Mouse (Mus musculus) heart, embryonic 10.5 days (tissue): Measurements from ENCODE around the gene Dvl1. TPM values are rescaled to one million over a fixed set of nuclear protein-coding genes. Genes with fewer than 3 reads are reported as not detected.

Experiments used
- DNase-seq: peaks from one replicate; pipeline ENCODE4 v3.0.0-alpha.2; 2017; ENCODE audit warnings: low spot score
- H3K27ac ChIP-seq: fragments of 300-500 bp; sonication (generic); 2 replicates; pipeline ENCODE4 v1.5.1; 2016; ENCODE audit warnings: mild to moderate bottlenecking
- H3K27me3 ChIP-seq: fragments of 300-500 bp; sonication (generic); 2 replicates; pipeline ENCODE4 v1.6.1; 2016; ENCODE audit warnings: mild to moderate bottlenecking; ENCODE audit not compliant: poor library complexity, insufficient read depth, severe bottlenecking
- H3K36me3 ChIP-seq: fragments of 300-500 bp; sonication (generic); 2 replicates; pipeline ENCODE4 v1.6.1; 2016; ENCODE audit warnings: mild to moderate bottlenecking, moderate library complexity
- H3K4me1 ChIP-seq: fragments of 300-500 bp; sonication (generic); 2 replicates; pipeline ENCODE4 v1.6.1; 2016; ENCODE audit warnings: mild to moderate bottlenecking
- H3K4me3 ChIP-seq: fragments of 300-500 bp; sonication (generic); 2 replicates; pipeline ENCODE4 v1.5.1; 2016; ENCODE audit warnings: mild to moderate bottlenecking, moderate library complexity
- H3K9me3 ChIP-seq: fragments of 300-500 bp; sonication (generic); 2 replicates; pipeline ENCODE4 v1.6.1; 2016; ENCODE audit warnings: mild to moderate bottlenecking, moderate library complexity
- WGBS: fragments of 180-500 bp; shearing (Covaris S2); methylation state at CpG from one replicate; pipeline ENCODE4 v1.1.7; 2016; 5-methylcytosine and 5-hydroxymethylcytosine counted together
- polyA plus RNA-seq: library from polyadenylated mRNA; unstranded; fragments of >200 nt; fragmentation: Nextera tagmentation; extraction: Ambion mirVana; gene quantifications from 2 replicates; pipeline ENCODE4 v1.2.1, GENCODE M21; 2016

Dvl1 gene
- 2.8 and 3.6 TPM in 2 replicates for polyA plus RNA-seq

- WGBS = 1% methylated on average over 65 of the region's 65 CpGs
- peak; percentile 95 for DNase-seq
Observed at GRCm38 (mm10) chr4:155846871-155847578, at the start of gene Dvl1. Gene Dvl1 (plus strand): TSS chr4:155847402.

GRCm38 (mm10) chr4:155802075-155802474, 45.1 kb upstream of the Dvl1 start:
- Histone ChIP-seq H3K36me3 (peaks cover 20% of the 10 kb centered on the region), H3K4me1 (peaks cover 17% of the 10 kb centered on the region), H3K27ac (no peak overlapping the region), H3K27me3 (no peaks in the 10 kb centered on the region), H3K4me3 (no peak overlapping the region), H3K9me3 (no peaks in the 10 kb centered on the region)
- DNase-seq = no peak
- 80% methylated on average over 1 of the region's 1 CpGs for WGBS

More at GRCm38 (mm10) chr4:155846871-155847578, at the start of gene Dvl1:
- Histone ChIP-seq H3K4me1 (peaks cover 26% of the 10 kb centered on the region), H3K27ac (peak within 1 kb of the TSS; percentile 91), H3K36me3 (peaks cover 19% of the 10 kb centered on the region), H3K4me3 (peak within 1 kb of the TSS; percentile 83), H3K9me3 (no peaks in the 10 kb centered on the region), H3K27me3 (peaks cover 2% of the 10 kb centered on the region; the same call in 1 of the 2 replicates)

GRCm38 (mm10) chr4:155802741-155803339, 44.4 kb upstream of the Dvl1 start, which contains the start of gene Mrpl20:
Gene Mrpl20 (plus strand): TSS chr4:155802878.
- H3K36me3 ChIP-seq = peaks cover 27% of the 10 kb centered on the region
- peak within 1 kb of the TSS; percentile 89 for H3K27ac ChIP-seq
- peaks cover 17% of the 10 kb centered on the region for H3K4me1 ChIP-seq
- DNase-seq = no peak
- no peaks in the 10 kb centered on the region for H3K27me3 ChIP-seq
- peak within 1 kb of the TSS; percentile 90 for H3K4me3 ChIP-seq
- H3K9me3 ChIP-seq = no peaks in the 10 kb centered on the region
- 6% methylated on average over 12 of the region's 12 CpGs for WGBS

- H3K27me3 ChIP-seq = no peaks in the 10 kb centered on the region
- under 1% methylated on average over 58 of the region's 58 CpGs for whole genome bisulfite sequencing
- peak; percentile 98 for DNase-seq
- H3K4me1 ChIP-seq = peaks cover 17% of the 10 kb centered on the region
- H3K27ac ChIP-seq = peak overlapping the region; percentile 89
- H3K4me3 ChIP-seq = peak overlapping the region; percentile 90
- H3K9me3 ChIP-seq = no peaks in the 10 kb centered on the region
- peaks cover 34% of the 10 kb centered on the region for H3K36me3 ChIP-seq
Observed at GRCm38 (mm10) chr4:155803340-155804041, 43.7 kb upstream of the Dvl1 start.

GRCm38 (mm10) chr4:155807841-155808240, 39.4 kb upstream of the Dvl1 start:
- Histone ChIP-seq H3K4me3 (no peak overlapping the region), H3K27me3 (no peaks in the 10 kb centered on the region), H3K27ac (no peak overlapping the region), H3K9me3 (no peaks in the 10 kb centered on the region), H3K36me3 (peaks cover 59% of the 10 kb centered on the region), H3K4me1 (peaks cover 21% of the 10 kb centered on the region)
- DNase-seq = no peak
- WGBS = 89% methylated on average over 3 of the region's 3 CpGs

- Histone ChIP-seq H3K27me3 (no peaks in the 10 kb centered on the region), H3K9me3 (no peaks in the 10 kb centered on the region), H3K4me3 (peak within 1 kb of the TSS; percentile 97), H3K27ac (peak within 1 kb of the TSS; percentile 97), H3K4me1 (peaks cover 20% of the 10 kb centered on the region), H3K36me3 (peaks cover 78% of the 10 kb centered on the region)
- DNase-seq = peak; percentile 99
- WGBS = under 1% methylated on average over 50 of the region's 60 CpGs
Observed at GRCm38 (mm10) chr4:155811929-155812664, 35.1 kb upstream of the Dvl1 start, which contains the start of gene Ccnl2. Gene Ccnl2 (plus strand): TSS chr4:155812489.

- WGBS = under 1% methylated on average over 49 of the region's 49 CpGs
Observed at GRCm38 (mm10) chr4:155812665-155813181, 34.5 kb upstream of the Dvl1 start.

GRCm38 (mm10) chr4:155817533-155817932, 29.7 kb upstream of the Dvl1 start:
- H3K27ac ChIP-seq = no peak overlapping the region
- WGBS = 85% methylated on average over 4 of the region's 4 CpGs
- no peak overlapping the region for H3K4me3 ChIP-seq
- DNase-seq = no peak
- H3K4me1 ChIP-seq = peaks cover 12% of the 10 kb centered on the region
- no peaks in the 10 kb centered on the region for H3K9me3 ChIP-seq
- no peaks in the 10 kb centered on the region for H3K27me3 ChIP-seq
- peaks cover 94% of the 10 kb centered on the region for H3K36me3 ChIP-seq

More at GRCm38 (mm10) chr4:155812665-155813181, 34.5 kb upstream of the Dvl1 start:
- peaks cover 79% of the 10 kb centered on the region for H3K36me3 ChIP-seq
- no peaks in the 10 kb centered on the region for H3K27me3 ChIP-seq
- no peaks in the 10 kb centered on the region for H3K9me3 ChIP-seq
- peak overlapping the region; percentile 97 for H3K4me3 ChIP-seq
- peaks cover 20% of the 10 kb centered on the region for H3K4me1 ChIP-seq
- peak; percentile 77 for DNase-seq
- peak overlapping the region; percentile 97 for H3K27ac ChIP-seq

GRCm38 (mm10) chr4:155821025-155821424, 26.2 kb upstream of the Dvl1 start:
- no peak for DNase-seq
- H3K9me3 ChIP-seq = no peaks in the 10 kb centered on the region
- no peaks in the 10 kb centered on the region for H3K4me1 ChIP-seq
- no peak overlapping the region for H3K27ac ChIP-seq
- no peaks in the 10 kb centered on the region for H3K27me3 ChIP-seq
- peaks cover 99% of the 10 kb centered on the region for H3K36me3 ChIP-seq
- 76% methylated on average over 7 of the region's 7 CpGs for WGBS
- no peak overlapping the region for H3K4me3 ChIP-seq

GRCm38 (mm10) chr4:155823443-155823842, 23.8 kb upstream of the Dvl1 start:
- 94% methylated on average over 16 of the region's 16 CpGs for WGBS

GRCm38 (mm10) chr4:155829866-155830265, 17.3 kb upstream of the Dvl1 start:
- H3K9me3 ChIP-seq = no peaks in the 10 kb centered on the region
- no peak overlapping the region for H3K27ac ChIP-seq
- no peak overlapping the region for H3K4me3 ChIP-seq
- H3K27me3 ChIP-seq = no peaks in the 10 kb centered on the region
- H3K4me1 ChIP-seq = peaks cover 19% of the 10 kb centered on the region
- 96% methylated on average over 4 of the region's 4 CpGs for WGBS
- no peak for DNase-seq
- peaks cover 44% of the 10 kb centered on the region for H3K36me3 ChIP-seq

More at GRCm38 (mm10) chr4:155823443-155823842, 23.8 kb upstream of the Dvl1 start:
- H3K27ac ChIP-seq = no peak overlapping the region
- no peak overlapping the region for H3K4me3 ChIP-seq
- H3K4me1 ChIP-seq = no peaks in the 10 kb centered on the region
- no peaks in the 10 kb centered on the region for H3K27me3 ChIP-seq
- H3K9me3 ChIP-seq = no peaks in the 10 kb centered on the region
- H3K36me3 ChIP-seq = peaks cover 95% of the 10 kb centered on the region
- no peak for DNase-seq

- no peak for DNase-seq
- 54% methylated on average over 8 of the region's 8 CpGs for WGBS
- H3K27me3 ChIP-seq = no peaks in the 10 kb centered on the region
- H3K4me1 ChIP-seq = peaks cover 19% of the 10 kb centered on the region
- H3K36me3 ChIP-seq = peaks cover 37% of the 10 kb centered on the region
- H3K4me3 ChIP-seq = peak overlapping the region; percentile 84; the same call in 1 of the 2 replicates
- H3K27ac ChIP-seq = peak overlapping the region; percentile 67; the same call in 1 of the 2 replicates
- H3K9me3 ChIP-seq = no peaks in the 10 kb centered on the region
Observed at GRCm38 (mm10) chr4:155830596-155830995, 16.6 kb upstream of the Dvl1 start.
